Mouse (Mus musculus): ENCODE results near the gene Cfap61. TPM values are rescaled to one million over a fixed set of nuclear protein-coding genes. Genes with fewer than 3 reads are reported as not detected.

Gene Cfap61
- total and polyA plus RNA-seq, 3 experiments, result 0.13 TPM; not detected in 2

DNA sequence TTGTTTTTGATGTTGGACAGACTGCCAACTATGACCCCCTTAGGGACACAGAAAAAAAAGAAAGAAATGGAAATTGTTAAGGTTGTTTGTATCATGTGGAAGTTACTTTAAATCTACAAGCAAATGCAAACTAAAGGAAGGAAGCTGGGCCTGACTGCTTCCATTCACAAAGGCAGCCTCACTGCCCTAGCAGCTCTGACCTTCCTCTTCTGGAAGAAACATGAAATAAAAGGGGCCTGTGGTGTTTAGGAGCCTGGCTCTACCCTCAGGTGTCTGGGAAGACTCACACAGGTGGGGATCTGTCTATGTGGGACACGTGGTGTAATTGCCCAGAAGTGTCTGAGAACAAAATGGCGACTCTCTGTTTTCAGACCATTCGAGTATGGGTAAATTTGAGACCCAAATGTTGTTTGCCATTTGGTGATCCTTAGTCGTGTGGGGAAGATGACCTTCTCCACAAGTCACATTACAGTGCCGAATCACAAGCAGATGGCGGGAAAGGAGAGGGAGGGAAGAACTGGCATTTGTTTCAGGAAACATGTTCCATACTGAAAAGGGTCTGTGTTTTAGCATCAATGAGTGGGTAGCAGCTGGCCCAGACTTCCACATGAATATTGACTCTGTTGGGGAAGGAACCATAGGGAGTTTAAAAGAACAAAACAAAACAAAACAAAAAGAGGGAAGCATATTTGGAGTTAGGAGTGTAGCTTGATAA is 45.7 kb upstream of the Cfap61 start:
- Histone ChIP-seq H3K4me1 (ENCODE audit: control insufficient read depth in 1 of 2, insufficient read depth in 2 of 2, low read length in 2 of 2) (no peaks in the 10 kb centered on the region), H3K36me3 (ENCODE audit: control insufficient read depth in 1 of 2, insufficient read depth in 2 of 2, low read length in 2 of 2) (no peaks in the 10 kb centered on the region), H3K9ac (ENCODE audit: control insufficient read depth, low read depth, low read length, poor library complexity, severe bottlenecking) (no peak overlapping the region), H3K4me3 (ENCODE audit: control insufficient read depth in 1 of 2, insufficient read depth in 1 of 2, low read depth in 2 of 2, low read length in 2 of 2) (no peak overlapping the region), H3K79me2 (ENCODE audit: control insufficient read depth, insufficient read depth, low read length, poor library complexity) (no peaks in the 10 kb centered on the region), H3K9me3 (replicated peaks; ENCODE audit: insufficient read depth, low read length) (no peaks in the 10 kb centered on the region), H3K27me3 (ENCODE audit: control insufficient read depth in 1 of 2, insufficient read depth in 2 of 2, low read length in 2 of 2) (no peaks in the 10 kb centered on the region), H3K27ac (ENCODE audit: control insufficient read depth, low read depth, low read length) (no peak overlapping the region)
- no peak for DNase-seq (ENCODE audit: low read depth, low spot score)
- no peak for TF ChIP-seq CHD1 (IDR thresholded peaks at IDR 0.05; ENCODE audit: low read depth, low read length)
- TF ChIP-seq SMC3 (IDR thresholded peaks at IDR 0.05; ENCODE audit: low read depth, low read length), result no peak
- TF ChIP-seq UBTF (IDR thresholded peaks at IDR 0.05; ENCODE audit: borderline replicate concordance, insufficient read depth, low read depth, low read length), result no peak
- no peak for TF ChIP-seq E2F4 (IDR thresholded peaks at IDR 0.05; ENCODE audit: borderline replicate concordance, low read depth, low read length)
- TF ChIP-seq MYB (IDR thresholded peaks at IDR 0.05; ENCODE audit: low read depth, low read length), result no peak
- no peak for TF ChIP-seq NELFE (IDR thresholded peaks at IDR 0.05; ENCODE audit: low read depth, low read length)
- TF ChIP-seq SIN3A (IDR thresholded peaks at IDR 0.05; ENCODE audit: low read length), result no peak
- no peak for TF ChIP-seq ELF1 (IDR thresholded peaks at IDR 0.05; ENCODE audit: low read depth, low read length)
- no peak for TF ChIP-seq TCF12 (IDR thresholded peaks at IDR 0.05; ENCODE audit: low read depth, low read length)
- TF ChIP-seq MEF2A (IDR thresholded peaks at IDR 0.05; ENCODE audit: extremely low read depth, insufficient replicate concordance, low read depth, low read length, poor library complexity, severe bottlenecking), result no peak
- no peak for TF ChIP-seq USF1 (IDR thresholded peaks at IDR 0.05; ENCODE audit: low read depth, low read length)
- TF ChIP-seq CTCF (IDR thresholded peaks at IDR 0.05 in 2 of 3, conservative IDR thresholded peaks at IDR 0.05 in 1 of 3; ENCODE audit: control insufficient read depth in 1 of 3, insufficient read depth in 1 of 3, low read depth in 2 of 3, low read length in 3 of 3, poor library complexity in 1 of 3, severe bottlenecking in 1 of 3), result no peak
- TF ChIP-seq MAX (IDR thresholded peaks at IDR 0.05; ENCODE audit: low read length), result no peak
- no peak for TF ChIP-seq POLR2AphosphoS5 (IDR thresholded peaks at IDR 0.05; ENCODE audit: borderline replicate concordance, low read depth, low read length)
- TF ChIP-seq TBP (IDR thresholded peaks at IDR 0.05; ENCODE audit: low read depth, low read length), result no peak
- no peak for TF ChIP-seq TAL1 (IDR thresholded peaks at IDR 0.05; ENCODE audit: low read length)
- TF ChIP-seq CHD2 (IDR thresholded peaks at IDR 0.05; ENCODE audit: low read length), result no peak
- TF ChIP-seq EP300 (IDR thresholded peaks at IDR 0.05; ENCODE audit: low read depth in 1 of 2, low read length in 2 of 2), result no peak

DNA sequence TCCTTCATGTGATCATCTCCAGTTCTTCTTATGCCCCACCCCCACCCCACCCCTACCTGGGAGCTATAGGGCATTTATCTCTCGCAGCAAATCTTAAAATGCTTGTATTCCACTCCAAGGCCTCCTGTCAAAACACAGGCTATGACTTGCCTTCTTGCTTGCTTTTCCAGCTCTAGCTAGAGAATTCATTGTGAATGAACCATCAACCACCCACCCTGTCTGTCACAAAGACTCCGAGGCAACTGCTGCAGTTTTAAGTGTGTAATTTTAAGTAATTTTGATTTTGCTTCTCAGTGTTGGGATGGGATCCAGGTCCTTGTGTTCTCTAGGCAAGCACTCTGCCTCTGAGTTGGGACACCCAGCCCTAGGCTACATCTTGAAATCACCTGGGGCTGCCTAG is 44.0 kb upstream of the Cfap61 start:
- Histone ChIP-seq H3K27ac (ENCODE audit: control insufficient read depth, low read depth, low read length) (no peak overlapping the region), H3K79me2 (ENCODE audit: control insufficient read depth, insufficient read depth, low read length, poor library complexity) (no peaks in the 10 kb centered on the region), H3K9me3 (replicated peaks; ENCODE audit: insufficient read depth, low read length) (no peaks in the 10 kb centered on the region), H3K36me3 (ENCODE audit: control insufficient read depth in 1 of 2, insufficient read depth in 2 of 2, low read length in 2 of 2) (no peaks in the 10 kb centered on the region), H3K9ac (ENCODE audit: control insufficient read depth, low read depth, low read length, poor library complexity, severe bottlenecking) (no peak overlapping the region), H3K4me1 (ENCODE audit: control insufficient read depth in 1 of 2, insufficient read depth in 2 of 2, low read length in 2 of 2) (no peaks in the 10 kb centered on the region), H3K27me3 (ENCODE audit: control insufficient read depth in 1 of 2, insufficient read depth in 2 of 2, low read length in 2 of 2) (no peaks in the 10 kb centered on the region), H3K4me3 (ENCODE audit: control insufficient read depth in 1 of 2, insufficient read depth in 1 of 2, low read depth in 2 of 2, low read length in 2 of 2) (no peak overlapping the region)
- no peak for DNase-seq (ENCODE audit: low read depth, low spot score)
- TF ChIP-seq TBP (IDR thresholded peaks at IDR 0.05; ENCODE audit: low read depth, low read length) (no peak), USF1 (IDR thresholded peaks at IDR 0.05; ENCODE audit: low read depth, low read length) (no peak), MAZ (IDR thresholded peaks at IDR 0.05; ENCODE audit: low read depth, low read length) (no peak), ETS1 (IDR thresholded peaks at IDR 0.05; ENCODE audit: low read depth, low read length) (no peak), CTCF (IDR thresholded peaks at IDR 0.05 in 2 of 3, conservative IDR thresholded peaks at IDR 0.05 in 1 of 3; ENCODE audit: control insufficient read depth in 1 of 3, insufficient read depth in 1 of 3, low read depth in 2 of 3, low read length in 3 of 3, poor library complexity in 1 of 3, severe bottlenecking in 1 of 3) (no peak), E2F4 (IDR thresholded peaks at IDR 0.05; ENCODE audit: borderline replicate concordance, low read depth, low read length) (no peak), EP300 (IDR thresholded peaks at IDR 0.05; ENCODE audit: low read depth in 1 of 2, low read length in 2 of 2) (no peak), GABPA (IDR thresholded peaks at IDR 0.05; ENCODE audit: low read depth, low read length) (no peak), MAFK (IDR thresholded peaks at IDR 0.05; ENCODE audit: borderline replicate concordance, low read depth, low read length) (no peak), JUND (IDR thresholded peaks at IDR 0.05; ENCODE audit: low read depth, low read length) (no peak), ZC3H11A (IDR thresholded peaks at IDR 0.05; ENCODE audit: low read depth, low read length) (no peak), KAT2A (conservative IDR thresholded peaks at IDR 0.05; ENCODE audit: low read depth, low read length) (no peak), UBTF (IDR thresholded peaks at IDR 0.05; ENCODE audit: borderline replicate concordance, insufficient read depth, low read depth, low read length) (no peak), ZMIZ1 (IDR thresholded peaks at IDR 0.05; ENCODE audit: low read depth, low read length) (no peak)

All from MEL (cell line).